Mouse (Mus musculus): ENCODE measurements at regions not wholly inside any gene's neighbourhood (a gene's known extent, or its start where the extent isn't known, plus 50 kb on each side); places are given as distances from the start of the nearest gene placed in this dataset.

DNA sequence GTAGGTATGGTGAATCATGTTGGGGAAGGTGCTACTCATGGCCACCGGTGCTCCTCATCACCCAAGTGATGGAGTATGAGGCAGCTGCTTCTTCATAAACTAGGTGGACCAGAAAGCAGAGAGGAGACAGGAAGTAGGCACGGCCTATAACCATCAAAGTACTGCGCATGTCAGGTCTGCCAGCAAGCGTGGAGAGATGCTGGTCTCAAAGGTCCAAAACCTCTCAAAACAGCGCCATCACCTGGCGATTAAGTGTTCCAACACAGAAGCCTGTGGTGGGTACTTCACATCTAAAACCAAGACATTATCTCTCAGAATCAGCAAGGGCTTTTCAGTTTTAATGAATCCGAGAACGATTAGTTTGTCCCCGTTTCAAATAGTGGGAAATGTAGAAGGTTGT lies 103.1 kb upstream of the Tmpo start:
- TF ChIP-seq GATA1 (IDR thresholded peaks at IDR 0.05; ENCODE audit: borderline replicate concordance, low read length) (no peak), FLI1 (IDR thresholded peaks at IDR 0.05; ENCODE audit: low read length) (no peak)

Data from megakaryocyte, embryonic 14.5 days (primary cell).